Mouse (Mus musculus) heart, embryonic 16.5 days (tissue): ENCODE measurements at regions not wholly inside any gene's neighbourhood (a gene's known extent, or its start where the extent isn't known, plus 50 kb on each side); places are given as distances from the start of the nearest gene placed in this dataset.

Experiments used
- ATAC-seq: fragments of 200-750 bp; cut with Nextera tagmentation; replicated peaks from 2 replicates; pipeline ENCODE4 v1.8.0; 2017; ENCODE audit warnings: moderate number of reproducible peaks; ENCODE audit not compliant: insufficient read depth, low FRiP score; ENCODE audit errors: extremely low read depth
- H3K27ac ChIP-seq: fragments of 300-500 bp; sonication (generic); 2 replicates; pipeline ENCODE4 v1.5.1; 2014; ENCODE audit warnings: mild to moderate bottlenecking, low read length, control low read depth, moderate library complexity
- H3K27me3 ChIP-seq: fragments of 300-500 bp; sonication (generic); 2 replicates; pipeline ENCODE4 v1.6.1; 2014; ENCODE audit warnings: low read length, mixed read lengths; ENCODE audit not compliant: control insufficient read depth, insufficient read depth
- H3K36me3 ChIP-seq: fragments of 300-500 bp; sonication (generic); 2 replicates; pipeline ENCODE4 v1.6.1; 2014; ENCODE audit not compliant: control insufficient read depth, insufficient read depth
- H3K4me1 ChIP-seq: fragments of 300-500 bp; sonication (generic); 2 replicates; pipeline ENCODE4 v1.6.1; 2014; ENCODE audit warnings: low read length, mixed read lengths; ENCODE audit not compliant: control insufficient read depth, insufficient read depth
- H3K4me2 ChIP-seq: fragments of 300-500 bp; sonication (generic); 2 replicates; pipeline ENCODE4 v1.6.1; 2014; ENCODE audit warnings: low read depth, mild to moderate bottlenecking, control low read depth, low read length
- H3K4me3 ChIP-seq: fragments of 300-500 bp; sonication (generic); 2 replicates; pipeline ENCODE4 v1.5.1; 2014; ENCODE audit warnings: mild to moderate bottlenecking, control low read depth, low read length
- H3K9ac ChIP-seq: fragments of 300-500 bp; sonication (generic); 2 replicates; pipeline ENCODE4 v1.6.1; 2014; ENCODE audit warnings: low read length, control low read depth
- H3K9me3 ChIP-seq: fragments of 300-500 bp; sonication (generic); replicated peaks from 2 replicates; pipeline ENCODE4 v1.6.1; 2016; ENCODE audit warnings: low read length; ENCODE audit not compliant: control insufficient read depth
- WGBS: fragments of 180-500 bp; shearing (Covaris S2); extraction: QIAGEN DNeasy Blood & Tissue Kit; methylation state at CpG from one replicate; pipeline ENCODE4 v1.1.7; 2014; 5-methylcytosine and 5-hydroxymethylcytosine counted together

GRCm38 (mm10) chr5:148768346-148768745 is 160.8 kb downstream of the Katnal1 start:
- H3K4me3 ChIP-seq = no peak overlapping the region
- no peak overlapping the region for H3K9ac ChIP-seq
- H3K4me1 ChIP-seq = no peaks in the 10 kb centered on the region
- no peak for ATAC-seq
- no peaks in the 10 kb centered on the region for H3K27me3 ChIP-seq
- WGBS = 65% methylated on average over 7 of the region's 7 CpGs
- no peak overlapping the region for H3K27ac ChIP-seq
- no peaks in the 10 kb centered on the region for H3K36me3 ChIP-seq
- no peak overlapping the region for H3K4me2 ChIP-seq
- no peaks in the 10 kb centered on the region; the same call in 1 of the 2 replicates for H3K9me3 ChIP-seq

- Histone ChIP-seq H3K4me1 (no peaks in the 10 kb centered on the region), H3K4me2 (no peak overlapping the region), H3K27me3 (no peaks in the 10 kb centered on the region), H3K27ac (no peak overlapping the region), H3K9me3 (no peaks in the 10 kb centered on the region; the same call in 1 of the 2 replicates), H3K4me3 (no peak overlapping the region), H3K36me3 (no peaks in the 10 kb centered on the region), H3K9ac (no peak overlapping the region)
- WGBS = 82% methylated on average over 7 of the region's 7 CpGs
- ATAC-seq = no peak
Measured at GRCm38 (mm10) chr5:148765993-148766392, 163.1 kb downstream of the Katnal1 start.

- no peaks in the 10 kb centered on the region for H3K27me3 ChIP-seq
- H3K27ac ChIP-seq = no peak overlapping the region
- H3K36me3 ChIP-seq = no peaks in the 10 kb centered on the region
- no peaks in the 10 kb centered on the region; the same call in 1 of the 2 replicates for H3K9me3 ChIP-seq
- no peak for ATAC-seq
- WGBS = 73% methylated on average over 9 of the region's 9 CpGs
- no peak overlapping the region for H3K9ac ChIP-seq
- no peak overlapping the region for H3K4me3 ChIP-seq
- peaks cover 4% of the 10 kb centered on the region; the same call in 1 of the 2 replicates for H3K4me1 ChIP-seq
- H3K4me2 ChIP-seq = no peak overlapping the region
Measured at GRCm38 (mm10) chr5:148760108-148760507, 169.0 kb downstream of the Katnal1 start.

GRCm38 (mm10) chr5:148758786-148759185 is 170.3 kb downstream of the Katnal1 start:
- H3K4me2 ChIP-seq = no peak overlapping the region
- no peak overlapping the region for H3K4me3 ChIP-seq
- H3K27ac ChIP-seq = no peak overlapping the region
- no peaks in the 10 kb centered on the region for H3K36me3 ChIP-seq
- 79% methylated on average over 7 of the region's 7 CpGs for WGBS
- H3K9me3 ChIP-seq = no peaks in the 10 kb centered on the region; the same call in 1 of the 2 replicates
- no peaks in the 10 kb centered on the region for H3K27me3 ChIP-seq
- no peak for ATAC-seq
- no peak overlapping the region for H3K9ac ChIP-seq
- H3K4me1 ChIP-seq = peaks cover 4% of the 10 kb centered on the region; the same call in 1 of the 2 replicates

- 69% methylated on average over 5 of the region's 5 CpGs for WGBS
- ATAC-seq = no peak
Measured at GRCm38 (mm10) chr5:148757715-148758114, 171.4 kb downstream of the Katnal1 start.

GRCm38 (mm10) chr5:148757236-148757635 is 171.9 kb downstream of the Katnal1 start:
- WGBS = 64% methylated on average over 8 of the region's 8 CpGs
- H3K27ac ChIP-seq = no peak overlapping the region
- peaks cover 4% of the 10 kb centered on the region; the same call in 1 of the 2 replicates for H3K4me1 ChIP-seq
- H3K9ac ChIP-seq = no peak overlapping the region
- no peak for ATAC-seq
- H3K27me3 ChIP-seq = no peaks in the 10 kb centered on the region
- no peaks in the 10 kb centered on the region for H3K36me3 ChIP-seq
- H3K4me3 ChIP-seq = no peak overlapping the region
- H3K9me3 ChIP-seq = no peaks in the 10 kb centered on the region; the same call in 1 of the 2 replicates
- no peak overlapping the region for H3K4me2 ChIP-seq

More at GRCm38 (mm10) chr5:148757715-148758114, 171.4 kb downstream of the Katnal1 start:
- Histone ChIP-seq H3K4me1 (peaks cover 4% of the 10 kb centered on the region; the same call in 1 of the 2 replicates), H3K36me3 (no peaks in the 10 kb centered on the region), H3K4me3 (no peak overlapping the region), H3K4me2 (no peak overlapping the region), H3K9ac (no peak overlapping the region), H3K9me3 (no peaks in the 10 kb centered on the region; the same call in 1 of the 2 replicates), H3K27ac (no peak overlapping the region), H3K27me3 (no peaks in the 10 kb centered on the region)

- no peak for ATAC-seq
- peaks cover 4% of the 10 kb centered on the region; the same call in 1 of the 2 replicates for H3K4me1 ChIP-seq
- 82% methylated on average over 16 of the region's 16 CpGs for WGBS
- H3K27ac ChIP-seq = no peak overlapping the region
- H3K4me2 ChIP-seq = no peak overlapping the region
- no peaks in the 10 kb centered on the region for H3K27me3 ChIP-seq
- H3K4me3 ChIP-seq = no peak overlapping the region
- H3K9ac ChIP-seq = no peak overlapping the region
- no peaks in the 10 kb centered on the region for H3K36me3 ChIP-seq
- no peaks in the 10 kb centered on the region; the same call in 1 of the 2 replicates for H3K9me3 ChIP-seq
Measured at GRCm38 (mm10) chr5:148756246-148756930, 172.7 kb downstream of the Katnal1 start.

GRCm38 (mm10) chr5:148755807-148756206 is 173.3 kb downstream of the Katnal1 start:
- Histone ChIP-seq H3K4me3 (no peak overlapping the region), H3K9me3 (no peaks in the 10 kb centered on the region; the same call in 1 of the 2 replicates), H3K27me3 (no peaks in the 10 kb centered on the region), H3K4me1 (peaks cover 4% of the 10 kb centered on the region; the same call in 1 of the 2 replicates), H3K4me2 (no peak overlapping the region), H3K27ac (no peak overlapping the region), H3K36me3 (no peaks in the 10 kb centered on the region), H3K9ac (no peak overlapping the region)
- 78% methylated on average over 8 of the region's 8 CpGs for WGBS
- no peak for ATAC-seq

GRCm38 (mm10) chr5:148754896-148755295 is 174.2 kb downstream of the Katnal1 start:
- H3K27ac ChIP-seq = no peak overlapping the region
- no peak overlapping the region for H3K4me3 ChIP-seq
- H3K9ac ChIP-seq = no peak overlapping the region
- ATAC-seq = no peak
- no peaks in the 10 kb centered on the region for H3K27me3 ChIP-seq
- 49% methylated on average over 10 of the region's 10 CpGs for WGBS
- no peak overlapping the region for H3K4me2 ChIP-seq
- H3K9me3 ChIP-seq = no peaks in the 10 kb centered on the region; the same call in 1 of the 2 replicates
- no peaks in the 10 kb centered on the region for H3K36me3 ChIP-seq
- H3K4me1 ChIP-seq = peaks cover 4% of the 10 kb centered on the region; the same call in 1 of the 2 replicates
